Mouse (Mus musculus) spleen, postnatal 4 days (tissue): ENCODE results near the gene Tcf7.

Experiments
- DNase-seq, 2 experiments: peaks; one replicate each; pipeline ENCODE4 v3.0.0; 2022; ENCODE audit warnings: low spot score in 2 of 2

The Tcf7 gene

GRCm38 (mm10) chr11:52282774-52283595, at the start of gene Tcf7:
Tcf7 (minus strand) TSS chr11:52283014.
- peak in 1 of 2 experiments; percentile 69 for DNase-seq

- DNase-seq: no peak
Measured at GRCm38 (mm10) chr11:52327313-52327712, 44.5 kb upstream of the Tcf7 start.

GRCm38 (mm10) chr11:52324442-52325367, 41.9 kb upstream of the Tcf7 start:
- DNase-seq: no peak

GRCm38 (mm10) chr11:52321540-52321939, 38.7 kb upstream of the Tcf7 start:
- DNase-seq: no peak

GRCm38 (mm10) chr11:52320529-52320928, 37.7 kb upstream of the Tcf7 start:
- no peak for DNase-seq

- DNase-seq: no peak
Measured at GRCm38 (mm10) chr11:52319664-52320063, 36.9 kb upstream of the Tcf7 start.

- DNase-seq: no peak
Measured at GRCm38 (mm10) chr11:52318445-52318844, 35.6 kb upstream of the Tcf7 start.

GRCm38 (mm10) chr11:52314102-52314793, 31.4 kb upstream of the Tcf7 start:
- DNase-seq: no peak

- DNase-seq: no peak
Measured at GRCm38 (mm10) chr11:52310709-52311108, 27.9 kb upstream of the Tcf7 start.

- DNase-seq: no peak
Measured at GRCm38 (mm10) chr11:52309487-52309886, 26.7 kb upstream of the Tcf7 start.

GRCm38 (mm10) chr11:52306431-52306830, 23.6 kb upstream of the Tcf7 start:
- no peak for DNase-seq

GRCm38 (mm10) chr11:52305266-52305665, 22.5 kb upstream of the Tcf7 start:
- DNase-seq: no peak

GRCm38 (mm10) chr11:52302668-52303067, 19.9 kb upstream of the Tcf7 start:
- DNase-seq: no peak

GRCm38 (mm10) chr11:52299687-52300086, 16.9 kb upstream of the Tcf7 start:
- no peak for DNase-seq

GRCm38 (mm10) chr11:52298955-52299354, 16.1 kb upstream of the Tcf7 start:
- DNase-seq: no peak

GRCm38 (mm10) chr11:52297352-52297751, 14.5 kb upstream of the Tcf7 start:
- DNase-seq: peak; percentile 74 to 91

GRCm38 (mm10) chr11:52294103-52294502, 11.3 kb upstream of the Tcf7 start:
- DNase-seq: no peak

- DNase-seq: no peak
Measured at GRCm38 (mm10) chr11:52292894-52293293, 10.1 kb upstream of the Tcf7 start.

- DNase-seq: no peak
Measured at GRCm38 (mm10) chr11:52292346-52292745, 9.5 kb upstream of the Tcf7 start.

GRCm38 (mm10) chr11:52286958-52287305, 4.1 kb upstream of the Tcf7 start:
- DNase-seq: no peak

- no peak for DNase-seq
Measured at GRCm38 (mm10) chr11:52286301-52286957, 3.6 kb upstream of the Tcf7 start.
